Mouse (Mus musculus) olfactory bulb, adult 2 months (tissue): Measurements from ENCODE around the gene Yod1.

Experiments
- CTCF ChIP-seq: fragments of 200-500 bp; IDR thresholded peaks from 2 replicates; pipeline ENCODE4 v1.5.1; 2012; ENCODE audit warnings: low read depth, mild to moderate bottlenecking, low read length, moderate library complexity; ENCODE audit not compliant: insufficient read depth
- POLR2A ChIP-seq: fragments of 200-500 bp; IDR thresholded peaks from 2 replicates; pipeline ENCODE4 v1.6.1; 2012; ENCODE audit warnings: mild to moderate bottlenecking, low read depth, low read length, moderate library complexity; ENCODE audit not compliant: insufficient read depth

DNA sequence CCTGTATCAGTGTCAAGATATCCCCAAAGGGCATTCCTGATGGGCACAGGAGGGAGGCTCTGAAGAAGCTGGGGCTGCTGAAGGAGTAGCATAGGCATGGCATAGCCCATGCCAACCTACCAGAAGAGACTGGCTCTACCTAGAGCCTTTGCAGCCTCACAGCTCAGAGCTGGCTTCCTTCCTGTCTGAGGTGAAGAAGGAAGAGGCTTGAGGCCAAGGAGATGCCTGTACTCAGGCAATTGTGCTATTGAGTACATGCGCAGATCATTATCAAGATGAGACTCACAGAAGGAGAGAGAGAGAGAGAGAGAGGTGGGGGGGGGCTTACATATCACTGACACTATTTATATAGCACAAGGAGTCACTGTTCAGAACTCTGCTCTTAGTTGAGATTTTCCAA is 26.6 kb downstream of the Yod1 start:
- TF ChIP-seq CTCF (no peak), POLR2A (no peak)
